Mouse (Mus musculus) activated CD4-positive, CD25-positive, alpha-beta regulatory T cell, adult 4 months (primary cell): Measurements from ENCODE around the gene Lrtm2. TPM values are rescaled to one million over a fixed set of nuclear protein-coding genes. Genes with fewer than 3 reads are reported as not detected.

ENCODE experiments used
- ATAC-seq: one replicate; pipeline ENCODE4 v1.8.0; 2017
- polyA plus RNA-seq, 2 experiments: library from polyadenylated mRNA; unstranded; fragments of 100-300 nt; shearing (Covaris generic); gene quantifications; one replicate each; pipeline ENCODE4 v1.2.1; 2017

Gene Lrtm2
- polyA plus RNA-seq, 2 experiments from 2014 or later, result not detected

- ATAC-seq, result no peak
These were observed 3.3 kb upstream of the Lrtm2 start for GRCm38 (mm10) chr6:119333831-119334230.

GRCm38 (mm10) chr6:119333202-119333601 is 2.6 kb upstream of the Lrtm2 start:
- ATAC-seq, result no peak

GRCm38 (mm10) chr6:119332111-119332510 is 1.5 kb upstream of the Lrtm2 start:
- ATAC-seq, result no peak

GRCm38 (mm10) chr6:119329936-119330335 is 630 bp downstream of the Lrtm2 start:
- no peak for ATAC-seq

- ATAC-seq, result no peak
These were observed 1.3 kb downstream of the Lrtm2 start for GRCm38 (mm10) chr6:119329215-119329714.

- ATAC-seq, result no peak
These were observed 1.9 kb downstream of the Lrtm2 start for GRCm38 (mm10) chr6:119328521-119329115.

- ATAC-seq, result no peak
These were observed 4.0 kb downstream of the Lrtm2 start for GRCm38 (mm10) chr6:119326541-119326940.

- no peak for ATAC-seq
These were observed 4.6 kb downstream of the Lrtm2 start for GRCm38 (mm10) chr6:119325978-119326377.

GRCm38 (mm10) chr6:119324776-119325175 is 5.8 kb downstream of the Lrtm2 start:
- no peak for ATAC-seq

GRCm38 (mm10) chr6:119321752-119322151 is 8.8 kb downstream of the Lrtm2 start:
- ATAC-seq, result no peak

- no peak for ATAC-seq
These were observed 10.1 kb downstream of the Lrtm2 start for GRCm38 (mm10) chr6:119320481-119320880.

GRCm38 (mm10) chr6:119319358-119319757 is 11.2 kb downstream of the Lrtm2 start:
- ATAC-seq, result no peak

- ATAC-seq, result no peak
These were observed 11.8 kb downstream of the Lrtm2 start for GRCm38 (mm10) chr6:119318732-119319131.

GRCm38 (mm10) chr6:119314751-119315476 is 15.7 kb downstream of the Lrtm2 start:
- ATAC-seq, result no peak

- ATAC-seq, result no peak
These were observed 16.8 kb downstream of the Lrtm2 start for GRCm38 (mm10) chr6:119313588-119314375.

GRCm38 (mm10) chr6:119313096-119313495 is 17.5 kb downstream of the Lrtm2 start:
- ATAC-seq, result no peak

GRCm38 (mm10) chr6:119312381-119312780 is 18.2 kb downstream of the Lrtm2 start:
- no peak for ATAC-seq

- no peak for ATAC-seq
These were observed 20.4 kb downstream of the Lrtm2 start for GRCm38 (mm10) chr6:119310176-119310575.

- ATAC-seq, result no peak
These were observed 22.6 kb downstream of the Lrtm2 start for GRCm38 (mm10) chr6:119307867-119308413.

- no peak for ATAC-seq
These were observed 27.2 kb downstream of the Lrtm2 start for GRCm38 (mm10) chr6:119303331-119303730.

GRCm38 (mm10) chr6:119301310-119301709 is 29.3 kb downstream of the Lrtm2 start:
- no peak for ATAC-seq

- no peak for ATAC-seq
These were observed 49.8 kb downstream of the Lrtm2 start for GRCm38 (mm10) chr6:119280761-119281160.

- ATAC-seq, result no peak
These were observed 53.9 kb downstream of the Lrtm2 start for GRCm38 (mm10) chr6:119276713-119277112.
